Mouse (Mus musculus): Measurements from ENCODE around the gene Teddm1b. TPM values are rescaled to one million over a fixed set of nuclear protein-coding genes. Genes with fewer than 3 reads are reported as not detected.

Teddm1b gene
- polyA plus RNA-seq, 1 experiment from 2014 or later: 0.49 TPM

- WGBS: 84% methylated on average over 14 of the region's 14 CpGs
- H3K4me3 ChIP-seq (replicated peaks): no peak overlapping the region
- H3K36me3 ChIP-seq: peaks cover 64% of the 10 kb centered on the region
- H3K4me1 ChIP-seq: peaks cover 18% of the 10 kb centered on the region
- ATAC-seq (ENCODE audit: insufficient number of reproducible peaks, low FRiP score, low TSS enrichment, low read depth): no peak
- no peak overlapping the region for H3K4me2 ChIP-seq (replicated peaks)
- H3K27me3 ChIP-seq: no peaks in the 10 kb centered on the region
- no peaks in the 10 kb centered on the region for H3K9me3 ChIP-seq (replicated peaks)
- H3K9ac ChIP-seq: no peak overlapping the region
- H3K27ac ChIP-seq (replicated peaks): no peak overlapping the region
Observed at GRCm38 (mm10) chr1:153904236-153904635, 30.1 kb downstream of the Teddm1b start.

GRCm38 (mm10) chr1:153905884-153906283 lies 31.7 kb downstream of the Teddm1b start:
- Histone ChIP-seq H3K9ac (no peak overlapping the region), H3K27ac (replicated peaks) (no peak overlapping the region), H3K36me3 (peaks cover 72% of the 10 kb centered on the region), H3K4me1 (peaks cover 15% of the 10 kb centered on the region), H3K9me3 (replicated peaks) (no peaks in the 10 kb centered on the region), H3K4me3 (replicated peaks) (no peak overlapping the region), H3K27me3 (no peaks in the 10 kb centered on the region), H3K4me2 (replicated peaks) (no peak overlapping the region)
- no peak for ATAC-seq (ENCODE audit: insufficient number of reproducible peaks, low FRiP score, low TSS enrichment, low read depth)
- 87% methylated on average over 3 of the region's 3 CpGs for WGBS

- H3K27me3 ChIP-seq: no peaks in the 10 kb centered on the region
- 0 out of 2 replicates have a peak, but pooled peaks cover 1% of the 10 kb centered on the region for H3K4me1 ChIP-seq
- WGBS: 89% methylated on average over 6 of the region's 6 CpGs
- H3K4me2 ChIP-seq (replicated peaks): no peak overlapping the region
- ATAC-seq (ENCODE audit: insufficient number of reproducible peaks, low FRiP score, low TSS enrichment, low read depth): no peak
- H3K36me3 ChIP-seq: peaks cover 65% of the 10 kb centered on the region
- H3K9me3 ChIP-seq (replicated peaks): no peaks in the 10 kb centered on the region
- H3K9ac ChIP-seq: no peak overlapping the region
- H3K4me3 ChIP-seq (replicated peaks): no peak overlapping the region
- H3K27ac ChIP-seq (replicated peaks): no peak overlapping the region
Observed at GRCm38 (mm10) chr1:153908208-153908607, 34.1 kb downstream of the Teddm1b start.

GRCm38 (mm10) chr1:153908741-153909140 lies 34.6 kb downstream of the Teddm1b start:
- Histone ChIP-seq H3K27ac (replicated peaks) (no peak overlapping the region), H3K4me3 (replicated peaks) (no peak overlapping the region), H3K4me1 (no peaks in the 10 kb centered on the region), H3K9me3 (replicated peaks) (no peaks in the 10 kb centered on the region), H3K36me3 (peaks cover 60% of the 10 kb centered on the region), H3K4me2 (replicated peaks) (no peak overlapping the region), H3K9ac (no peak overlapping the region), H3K27me3 (no peaks in the 10 kb centered on the region)
- ATAC-seq (ENCODE audit: insufficient number of reproducible peaks, low FRiP score, low TSS enrichment, low read depth): no peak
- WGBS: 83% methylated on average over 4 of the region's 4 CpGs

GRCm38 (mm10) chr1:153909213-153909962 lies 35.2 kb downstream of the Teddm1b start:
- H3K4me3 ChIP-seq (replicated peaks): no peak overlapping the region
- no peaks in the 10 kb centered on the region for H3K27me3 ChIP-seq
- peaks cover 53% of the 10 kb centered on the region for H3K36me3 ChIP-seq
- ATAC-seq (ENCODE audit: insufficient number of reproducible peaks, low FRiP score, low TSS enrichment, low read depth): no peak
- no peak overlapping the region for H3K4me2 ChIP-seq (replicated peaks)
- H3K4me1 ChIP-seq: no peaks in the 10 kb centered on the region
- H3K27ac ChIP-seq (replicated peaks): no peak overlapping the region
- no peak overlapping the region for H3K9ac ChIP-seq
- no peaks in the 10 kb centered on the region for H3K9me3 ChIP-seq (replicated peaks)
- WGBS: 77% methylated on average over 10 of the region's 10 CpGs

GRCm38 (mm10) chr1:153909963-153910291 lies 35.8 kb downstream of the Teddm1b start:
- no peak for ATAC-seq (ENCODE audit: insufficient number of reproducible peaks, low FRiP score, low TSS enrichment, low read depth)
- WGBS: 82% methylated on average over 9 of the region's 9 CpGs
- no peak overlapping the region for H3K27ac ChIP-seq (replicated peaks)
- H3K4me1 ChIP-seq: no peaks in the 10 kb centered on the region
- no peaks in the 10 kb centered on the region for H3K27me3 ChIP-seq
- H3K9ac ChIP-seq: no peak overlapping the region
- peaks cover 48% of the 10 kb centered on the region for H3K36me3 ChIP-seq
- no peak overlapping the region for H3K4me2 ChIP-seq (replicated peaks)
- H3K4me3 ChIP-seq (replicated peaks): no peak overlapping the region
- H3K9me3 ChIP-seq (replicated peaks): no peaks in the 10 kb centered on the region

- no peak overlapping the region for H3K27ac ChIP-seq (replicated peaks)
- no peak overlapping the region for H3K4me2 ChIP-seq (replicated peaks)
- H3K27me3 ChIP-seq: no peaks in the 10 kb centered on the region
- no peak overlapping the region for H3K9ac ChIP-seq
- no peaks in the 10 kb centered on the region for H3K9me3 ChIP-seq (replicated peaks)
- H3K4me1 ChIP-seq: no peaks in the 10 kb centered on the region
- ATAC-seq (ENCODE audit: insufficient number of reproducible peaks, low FRiP score, low TSS enrichment, low read depth): no peak
- peaks cover 44% of the 10 kb centered on the region for H3K36me3 ChIP-seq
- H3K4me3 ChIP-seq (replicated peaks): no peak overlapping the region
- WGBS: 84% methylated on average over 5 of the region's 5 CpGs
Observed at GRCm38 (mm10) chr1:153910423-153910822, 36.3 kb downstream of the Teddm1b start.

- no peak overlapping the region for H3K4me2 ChIP-seq (replicated peaks)
- no peaks in the 10 kb centered on the region for H3K27me3 ChIP-seq
- H3K27ac ChIP-seq (replicated peaks): no peak overlapping the region
- H3K4me1 ChIP-seq: no peaks in the 10 kb centered on the region
- no peak overlapping the region for H3K4me3 ChIP-seq (replicated peaks)
- no peak for ATAC-seq (ENCODE audit: insufficient number of reproducible peaks, low FRiP score, low TSS enrichment, low read depth)
- no peak overlapping the region for H3K9ac ChIP-seq
- H3K9me3 ChIP-seq (replicated peaks): no peaks in the 10 kb centered on the region
- WGBS: 78% methylated on average over 6 of the region's 6 CpGs
- H3K36me3 ChIP-seq: peaks cover 35% of the 10 kb centered on the region
Observed at GRCm38 (mm10) chr1:153911276-153911795, 37.2 kb downstream of the Teddm1b start.

GRCm38 (mm10) chr1:153913869-153914268 lies 39.7 kb downstream of the Teddm1b start:
- Histone ChIP-seq H3K9ac (no peak overlapping the region), H3K36me3 (peaks cover 10% of the 10 kb centered on the region; the same call in 1 of the 2 replicates), H3K27me3 (no peaks in the 10 kb centered on the region), H3K4me3 (replicated peaks) (no peak overlapping the region), H3K27ac (replicated peaks) (no peak overlapping the region), H3K4me2 (replicated peaks) (no peak overlapping the region), H3K9me3 (replicated peaks) (no peaks in the 10 kb centered on the region), H3K4me1 (no peaks in the 10 kb centered on the region)
- WGBS: 71% methylated on average over 3 of the region's 3 CpGs
- ATAC-seq (ENCODE audit: insufficient number of reproducible peaks, low FRiP score, low TSS enrichment, low read depth): no peak

GRCm38 (mm10) chr1:153918521-153919206 lies 44.5 kb downstream of the Teddm1b start:
- ATAC-seq (ENCODE audit: insufficient number of reproducible peaks, low FRiP score, low TSS enrichment, low read depth): no peak
- WGBS: 82% methylated on average over 3 of the region's 3 CpGs

GRCm38 (mm10) chr1:153921642-153922041 lies 47.5 kb downstream of the Teddm1b start:
- H3K27ac ChIP-seq (replicated peaks): no peak overlapping the region
- H3K27me3 ChIP-seq: no peaks in the 10 kb centered on the region
- 96% methylated on average over 3 of the region's 3 CpGs for WGBS
- H3K36me3 ChIP-seq: no peaks in the 10 kb centered on the region
- ATAC-seq (ENCODE audit: insufficient number of reproducible peaks, low FRiP score, low TSS enrichment, low read depth): no peak
- H3K9me3 ChIP-seq (replicated peaks): no peaks in the 10 kb centered on the region
- no peak overlapping the region for H3K4me3 ChIP-seq (replicated peaks)
- no peak overlapping the region for H3K4me2 ChIP-seq (replicated peaks)
- no peaks in the 10 kb centered on the region for H3K4me1 ChIP-seq
- no peak overlapping the region for H3K9ac ChIP-seq

More at GRCm38 (mm10) chr1:153918521-153919206, 44.5 kb downstream of the Teddm1b start:
- Histone ChIP-seq H3K27ac (replicated peaks) (no peak overlapping the region), H3K9ac (no peak overlapping the region), H3K4me1 (no peaks in the 10 kb centered on the region), H3K9me3 (replicated peaks) (no peaks in the 10 kb centered on the region), H3K4me3 (replicated peaks) (no peak overlapping the region), H3K27me3 (no peaks in the 10 kb centered on the region), H3K4me2 (replicated peaks) (no peak overlapping the region), H3K36me3 (no peaks in the 10 kb centered on the region)
